Mouse (Mus musculus) neural tube, embryonic 11.5 days (tissue): Measurements from ENCODE around the gene Plin3. TPM values are rescaled to one million over a fixed set of nuclear protein-coding genes. Genes with fewer than 3 reads are reported as not detected.

Experiments used
- ATAC-seq: fragments of 200-750 bp; cut with Nextera tagmentation; 2 replicates; pipeline ENCODE4 v1.8.0; 2017; ENCODE audit warnings: moderate number of reproducible peaks, mild to moderate bottlenecking, moderate TSS enrichment, moderate library complexity; ENCODE audit not compliant: insufficient read depth, low FRiP score, low TSS enrichment
- DNase-seq: peaks from one replicate; pipeline ENCODE4 v3.0.0-alpha.2; 2015; ENCODE audit warnings: low spot score
- H3K27ac ChIP-seq: fragments of 300-500 bp; sonication (generic); 2 replicates; pipeline ENCODE4 v1.5.1; 2014; ENCODE audit warnings: low read depth, mild to moderate bottlenecking, low read length
- H3K27me3 ChIP-seq: fragments of 300-500 bp; sonication (generic); 2 replicates; pipeline ENCODE4 v1.6.1; 2014; ENCODE audit warnings: mild to moderate bottlenecking, low read length, mixed read lengths; ENCODE audit not compliant: control insufficient read depth, insufficient read depth
- H3K36me3 ChIP-seq: fragments of 300-500 bp; sonication (generic); 2 replicates; pipeline ENCODE4 v1.6.1; 2014; ENCODE audit warnings: mild to moderate bottlenecking, low read length, moderate library complexity, mixed read lengths; ENCODE audit not compliant: control insufficient read depth, insufficient read depth
- H3K4me1 ChIP-seq: fragments of 300-500 bp; sonication (generic); 2 replicates; pipeline ENCODE4 v1.6.1; 2014; ENCODE audit warnings: low read length, mixed read lengths; ENCODE audit not compliant: control insufficient read depth, insufficient read depth
- H3K4me2 ChIP-seq: fragments of 300-500 bp; sonication (generic); 2 replicates; pipeline ENCODE4 v1.6.1; 2014; ENCODE audit warnings: low read depth, mild to moderate bottlenecking, moderate library complexity
- H3K4me3 ChIP-seq: fragments of 300-500 bp; sonication (generic); 2 replicates; pipeline ENCODE4 v1.5.1; 2014; ENCODE audit warnings: low read depth, low read length
- H3K9ac ChIP-seq: fragments of 300-500 bp; sonication (generic); 2 replicates; pipeline ENCODE4 v1.6.1; 2014; ENCODE audit warnings: mild to moderate bottlenecking, low read length
- H3K9me3 ChIP-seq: fragments of 300-500 bp; sonication (generic); 2 replicates; pipeline ENCODE4 v1.6.1; 2016; ENCODE audit warnings: low read length; ENCODE audit not compliant: control insufficient read depth
- WGBS: fragments of 180-500 bp; shearing (Covaris S2); extraction: QIAGEN DNeasy Blood & Tissue Kit; methylation state at CpG from one replicate; pipeline ENCODE4 v1.1.7; 2014; 5-methylcytosine and 5-hydroxymethylcytosine counted together
- polyA plus RNA-seq: library from polyadenylated mRNA; unstranded; fragments of >200 nt; fragmentation: Nextera tagmentation; extraction: Ambion mirVana; gene quantifications from 2 replicates; pipeline ENCODE4 v1.2.1, GENCODE M21; 2014

Gene Plin3
- polyA plus RNA-seq, 1 experiment from 2014 or later: 37.8 TPM

- Histone ChIP-seq H3K27me3 (no peaks in the 10 kb centered on the region), H3K4me3 (no peak overlapping the region), H3K9me3 (no peaks in the 10 kb centered on the region), H3K9ac (no peak overlapping the region), H3K27ac (no peak overlapping the region), H3K4me2 (no peak overlapping the region), H3K4me1 (0 out of 2 replicates have a peak, but pooled peaks cover 3% of the 10 kb centered on the region), H3K36me3 (no peaks in the 10 kb centered on the region)
- 85% methylated on average over 7 of the region's 7 CpGs for WGBS
- ATAC-seq (no peak), DNase-seq (no peak)
Measured at GRCm38 (mm10) chr17:56273482-56273881, 19.2 kb downstream of the Plin3 start.

- no peaks in the 10 kb centered on the region for H3K36me3 ChIP-seq
- DNase-seq (no peak), ATAC-seq (no peak)
- 0 out of 2 replicates have a peak, but pooled peaks cover 3% of the 10 kb centered on the region for H3K4me1 ChIP-seq
- H3K4me3 ChIP-seq: no peak overlapping the region
- H3K27me3 ChIP-seq: no peaks in the 10 kb centered on the region
- no peak overlapping the region for H3K9ac ChIP-seq
- no peak overlapping the region for H3K27ac ChIP-seq
- H3K9me3 ChIP-seq: no peaks in the 10 kb centered on the region
- whole genome bisulfite sequencing: 76% methylated on average over 3 of the region's 3 CpGs
- H3K4me2 ChIP-seq: no peak overlapping the region
Measured at GRCm38 (mm10) chr17:56272644-56273043, 20.0 kb downstream of the Plin3 start.

GRCm38 (mm10) chr17:56271609-56272253 is 20.9 kb downstream of the Plin3 start:
- Histone ChIP-seq H3K9me3 (no peaks in the 10 kb centered on the region), H3K27me3 (no peaks in the 10 kb centered on the region), H3K27ac (no peak overlapping the region), H3K4me1 (no peaks in the 10 kb centered on the region), H3K36me3 (no peaks in the 10 kb centered on the region), H3K4me3 (no peak overlapping the region), H3K4me2 (no peak overlapping the region), H3K9ac (no peak overlapping the region)
- 88% methylated on average over 12 of the region's 12 CpGs for WGBS
- DNase-seq (no peak), ATAC-seq (no peak)

- DNase-seq (no peak), ATAC-seq (0 out of 2 replicates have a peak, but pooled peaks have one; percentile 5)
- Histone ChIP-seq H3K27me3 (no peaks in the 10 kb centered on the region), H3K9ac (peak overlapping the region; percentile 54), H3K27ac (peak overlapping the region; percentile 14; the same call in 1 of the 2 replicates), H3K4me1 (no peaks in the 10 kb centered on the region), H3K36me3 (no peaks in the 10 kb centered on the region), H3K4me3 (peak overlapping the region; percentile 27), H3K4me2 (peak overlapping the region; percentile 62), H3K9me3 (no peaks in the 10 kb centered on the region)
- WGBS: 76% methylated on average over 3 of the region's 3 CpGs
Measured at GRCm38 (mm10) chr17:56269741-56270140, 22.9 kb downstream of the Plin3 start.

- ATAC-seq (peak; percentile 83), DNase-seq (peak; percentile 60)
- no peaks in the 10 kb centered on the region for H3K36me3 ChIP-seq
- H3K9ac ChIP-seq: peak overlapping the region; percentile 54
- no peaks in the 10 kb centered on the region for H3K4me1 ChIP-seq
- WGBS: 21% methylated on average over 12 of the region's 12 CpGs
- no peaks in the 10 kb centered on the region for H3K27me3 ChIP-seq
- H3K4me3 ChIP-seq: peak overlapping the region; percentile 27
- peak overlapping the region; percentile 62 for H3K4me2 ChIP-seq
- H3K9me3 ChIP-seq: no peaks in the 10 kb centered on the region
- peak overlapping the region; percentile 14; the same call in 1 of the 2 replicates for H3K27ac ChIP-seq
Measured at GRCm38 (mm10) chr17:56269153-56269630, 23.5 kb downstream of the Plin3 start.

- DNase-seq (no peak), ATAC-seq (no peak)
- Histone ChIP-seq H3K36me3 (peaks cover 3% of the 10 kb centered on the region; the same call in 1 of the 2 replicates), H3K27ac (no peak overlapping the region), H3K9me3 (no peaks in the 10 kb centered on the region), H3K4me3 (no peak overlapping the region), H3K27me3 (no peaks in the 10 kb centered on the region), H3K4me1 (no peaks in the 10 kb centered on the region), H3K9ac (no peak overlapping the region), H3K4me2 (no peak overlapping the region)
- 66% methylated on average over 3 of the region's 3 CpGs for WGBS
Measured at GRCm38 (mm10) chr17:56266271-56266670, 26.4 kb downstream of the Plin3 start.

GRCm38 (mm10) chr17:56265869-56266268 is 26.8 kb downstream of the Plin3 start:
- no peak overlapping the region for H3K27ac ChIP-seq
- peaks cover 3% of the 10 kb centered on the region; the same call in 1 of the 2 replicates for H3K36me3 ChIP-seq
- no peak overlapping the region for H3K4me2 ChIP-seq
- H3K4me3 ChIP-seq: no peak overlapping the region
- DNase-seq (no peak), ATAC-seq (no peak)
- no peaks in the 10 kb centered on the region for H3K9me3 ChIP-seq
- no peak overlapping the region for H3K9ac ChIP-seq
- H3K27me3 ChIP-seq: no peaks in the 10 kb centered on the region
- H3K4me1 ChIP-seq: no peaks in the 10 kb centered on the region
- WGBS: 87% methylated on average over 3 of the region's 3 CpGs

GRCm38 (mm10) chr17:56265011-56265410 is 27.7 kb downstream of the Plin3 start:
- DNase-seq: no peak
- no peak overlapping the region for H3K9ac ChIP-seq
- no peaks in the 10 kb centered on the region for H3K27me3 ChIP-seq
- no peak overlapping the region for H3K4me3 ChIP-seq
- H3K4me2 ChIP-seq: no peak overlapping the region
- ATAC-seq: no peak
- 94% methylated on average over 4 of the region's 4 CpGs for WGBS
- peaks cover 3% of the 10 kb centered on the region; the same call in 1 of the 2 replicates for H3K36me3 ChIP-seq
- H3K27ac ChIP-seq: no peak overlapping the region
- H3K9me3 ChIP-seq: no peaks in the 10 kb centered on the region
- peaks cover 4% of the 10 kb centered on the region; the same call in 1 of the 2 replicates for H3K4me1 ChIP-seq

- Histone ChIP-seq H3K4me3 (no peak overlapping the region), H3K4me2 (no peak overlapping the region), H3K4me1 (peaks cover 5% of the 10 kb centered on the region; the same call in 1 of the 2 replicates), H3K27me3 (no peaks in the 10 kb centered on the region), H3K27ac (no peak overlapping the region), H3K9ac (no peak overlapping the region), H3K9me3 (no peaks in the 10 kb centered on the region), H3K36me3 (peaks cover 3% of the 10 kb centered on the region)
- DNase-seq: peak; percentile 77
- WGBS: 25% methylated on average over 8 of the region's 8 CpGs
- peak; percentile 73; the same call in 1 of the 2 replicates for ATAC-seq
Measured at GRCm38 (mm10) chr17:56264020-56264419, 28.7 kb downstream of the Plin3 start.
